In genomic region chr2:46986689-46987088, GRCm38 (mm10) we compare ENCODE assay signal across 12 mouse cellular contexts.
"Had no signal": no experiment of that assay in that cellular context is flagged by ENCODE, and none has a peak within 500 bp of the region (broad histone marks: within the 10 kb centered on the region; RNA-seq: fewer than 3 reads in every experiment).

No protein-coding gene starts in this region.

- DNase-seq: spleen, adult 18-20 months; thymus, adult 18-20 months; thymus, postnatal 14 days had no signal

- H3K9me3 ChIP-seq: hindbrain, embryonic 12.5 days; kidney, embryonic 15.5 days; limb, embryonic 10.5 days; midbrain, embryonic 12.5 days had no signal

- H3K36me3 ChIP-seq: hindbrain, embryonic 12.5 days; kidney, embryonic 15.5 days; limb, embryonic 10.5 days; midbrain, embryonic 12.5 days had no signal

- H3K4me3 ChIP-seq: hindbrain, embryonic 12.5 days; kidney, embryonic 15.5 days; left cerebral cortex, adult 2 months; limb, embryonic 10.5 days; midbrain, embryonic 12.5 days had no signal

- H3K27me3 ChIP-seq: hindbrain, embryonic 12.5 days; kidney, embryonic 15.5 days; midbrain, embryonic 12.5 days had no signal

- H3K4me2 ChIP-seq: hindbrain, embryonic 12.5 days; kidney, embryonic 15.5 days; midbrain, embryonic 12.5 days had no signal

- ATAC-seq: hindbrain, embryonic 16.5 days; inflammation-experienced regulatory T-cells, adult 6 months; intestine, postnatal 0 days had no signal

- H3K9ac ChIP-seq: hindbrain, embryonic 12.5 days; kidney, embryonic 15.5 days; liver, embryonic 14.5 days; midbrain, embryonic 12.5 days had no signal

- H3K27ac ChIP-seq: hindbrain, embryonic 12.5 days; kidney, embryonic 15.5 days; left cerebral cortex, adult 2 months; limb, embryonic 10.5 days; liver, embryonic 14.5 days; midbrain, embryonic 12.5 days had no signal

- H3K4me1 ChIP-seq: hindbrain, embryonic 12.5 days; limb, embryonic 10.5 days; midbrain, embryonic 12.5 days had no signal
